Mouse (Mus musculus): ENCODE measurements around the gene Krt84. TPM values are rescaled to one million over a fixed set of nuclear protein-coding genes. Genes with fewer than 3 reads are reported as not detected.

Gene Krt84
- total RNA-seq, 2 experiments from 2014 or later, result not detected

DNA sequence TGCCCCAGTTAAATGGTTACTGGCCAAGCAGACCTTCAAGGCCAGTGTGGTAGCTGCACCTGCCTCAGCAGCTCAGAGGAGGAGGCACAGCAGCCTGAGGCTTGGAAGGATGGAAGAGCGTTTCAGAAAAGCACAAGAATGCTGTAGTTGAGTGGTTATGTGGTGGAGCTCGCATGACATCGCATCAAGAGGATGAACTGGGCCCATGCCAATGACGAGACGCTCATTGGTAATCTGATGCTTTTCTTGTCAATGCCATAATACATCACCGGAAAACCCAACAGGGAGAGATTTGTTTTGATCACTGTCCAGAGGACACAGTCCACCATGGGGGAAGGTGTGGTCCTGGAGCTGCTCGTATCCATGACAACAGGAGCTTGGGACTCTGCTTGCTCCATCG lies 37.4 kb downstream of the Krt84 start:
- no peak for DNase-seq

DNA sequence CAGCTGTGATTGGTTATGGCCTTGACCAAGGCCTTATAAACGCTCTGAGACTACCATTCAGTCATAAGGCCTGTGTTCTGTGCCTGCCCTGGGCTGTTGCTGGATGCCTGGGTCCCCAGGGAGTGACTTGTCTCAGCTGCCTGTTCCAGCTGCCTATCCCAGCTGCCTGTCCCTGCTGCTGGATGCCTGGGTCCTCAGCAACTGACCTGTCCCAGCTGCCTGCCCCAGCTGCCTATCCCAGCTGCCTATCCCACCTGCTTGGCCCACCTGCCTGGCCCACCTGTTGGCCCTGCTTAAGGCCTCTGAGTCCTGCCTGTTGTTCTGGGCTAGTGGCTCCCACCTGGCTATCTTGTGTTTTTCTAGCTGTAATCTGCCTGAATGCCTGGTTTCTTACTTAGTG lies 38.4 kb downstream of the Krt84 start:
- peak in 1 of 2 experiments; percentile 13 for DNase-seq

DNA sequence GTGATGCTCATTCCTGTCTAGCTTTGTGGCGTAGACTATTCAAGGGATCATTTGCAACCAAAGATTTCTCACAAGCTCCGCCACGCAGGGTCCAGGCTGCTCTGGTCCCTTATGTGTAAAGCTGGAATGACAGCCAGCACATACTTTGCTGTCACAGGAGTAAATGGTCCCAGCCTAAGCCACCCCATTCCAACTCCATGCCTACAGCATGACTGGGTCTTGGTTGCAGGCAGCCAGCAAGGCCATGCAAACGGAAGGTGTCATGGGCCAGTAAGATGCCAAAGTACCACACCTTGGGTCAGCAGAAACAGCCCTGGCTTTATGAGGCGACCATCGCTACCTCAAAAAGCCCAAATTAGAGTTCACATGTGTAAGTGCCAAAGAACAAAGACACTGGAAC lies 38.9 kb downstream of the Krt84 start:
- no peak for DNase-seq

DNA sequence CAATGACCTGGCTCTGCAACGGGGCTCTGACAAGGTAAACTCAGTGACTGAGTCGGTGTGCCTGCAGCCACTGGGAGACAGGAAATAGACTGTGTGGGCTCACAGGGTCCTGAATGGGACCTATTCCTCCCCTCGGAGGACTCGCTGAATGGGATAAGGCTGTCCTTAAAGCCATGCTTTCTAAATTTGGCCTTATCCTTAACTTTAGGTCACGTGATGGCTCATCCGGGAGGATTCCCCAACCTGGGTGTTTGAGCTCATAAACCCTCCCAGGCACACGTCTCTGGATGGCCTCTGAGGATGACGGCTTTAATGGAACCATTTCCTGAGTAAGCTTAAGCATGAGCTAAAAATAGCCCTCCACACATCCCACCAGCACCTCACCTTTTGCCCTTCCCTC lies 39.9 kb downstream of the Krt84 start:
- DNase-seq, result no peak

DNA sequence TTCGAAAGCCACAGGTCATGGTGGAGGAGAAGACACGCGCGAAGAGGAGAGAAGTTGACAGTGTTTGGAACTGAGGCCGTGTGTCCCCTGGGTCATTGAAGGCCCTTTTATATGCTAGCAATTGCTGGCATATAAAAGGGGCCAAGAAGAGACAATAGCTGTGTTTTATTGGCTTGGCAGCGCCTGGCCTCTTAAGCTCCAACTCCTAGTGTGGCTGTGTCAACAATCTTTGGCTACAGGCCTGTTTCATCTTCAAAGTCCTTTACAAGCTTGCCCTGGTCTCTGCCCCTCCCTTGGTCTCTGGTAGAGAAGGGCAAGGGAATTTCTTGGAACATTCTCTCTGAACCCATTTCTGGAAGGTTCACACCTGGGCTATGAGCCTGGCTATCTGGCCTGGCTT lies 41.2 kb downstream of the Krt84 start, which contains the start of gene Krt83:
Gene Krt83, minus strand, starts transcription at position 82 of the 400 bp plus-strand sequence.
- no peak for DNase-seq

DNA sequence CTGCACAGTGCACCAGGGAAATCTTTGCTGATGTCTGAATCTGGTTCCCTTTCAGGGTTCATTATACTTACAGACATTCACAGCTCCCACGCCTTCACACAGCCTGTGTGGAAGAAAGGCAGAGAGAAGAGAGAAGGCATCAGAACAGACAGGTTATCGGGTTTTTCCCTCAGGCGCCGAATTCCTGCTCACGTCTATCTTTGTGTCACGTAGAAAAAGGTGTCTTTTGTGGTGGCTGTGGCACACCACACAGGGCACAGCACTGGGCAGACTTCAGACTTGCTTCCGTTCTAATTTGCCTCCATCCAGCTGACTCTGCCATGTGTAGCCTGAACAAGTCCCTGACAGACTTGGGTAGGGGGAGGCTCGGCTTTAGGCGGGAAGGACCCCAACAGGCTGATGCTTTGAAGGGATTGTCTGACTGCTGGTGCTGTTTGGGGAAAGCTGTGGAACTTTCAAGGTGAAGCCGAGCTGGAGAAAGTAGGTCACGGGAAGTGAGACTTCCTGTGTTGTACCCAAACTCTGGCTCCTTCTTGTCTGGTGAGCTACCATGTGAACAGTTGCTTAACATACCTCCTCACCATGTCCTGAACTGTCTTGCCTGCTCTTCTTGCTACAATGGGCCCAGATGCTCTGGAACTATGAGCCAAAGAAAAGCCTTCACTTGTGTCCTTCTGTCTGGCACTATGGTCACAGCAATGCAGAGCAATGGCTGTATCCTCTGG lies 46.5 kb downstream of the Krt84 start:
- no peak for DNase-seq

DNA sequence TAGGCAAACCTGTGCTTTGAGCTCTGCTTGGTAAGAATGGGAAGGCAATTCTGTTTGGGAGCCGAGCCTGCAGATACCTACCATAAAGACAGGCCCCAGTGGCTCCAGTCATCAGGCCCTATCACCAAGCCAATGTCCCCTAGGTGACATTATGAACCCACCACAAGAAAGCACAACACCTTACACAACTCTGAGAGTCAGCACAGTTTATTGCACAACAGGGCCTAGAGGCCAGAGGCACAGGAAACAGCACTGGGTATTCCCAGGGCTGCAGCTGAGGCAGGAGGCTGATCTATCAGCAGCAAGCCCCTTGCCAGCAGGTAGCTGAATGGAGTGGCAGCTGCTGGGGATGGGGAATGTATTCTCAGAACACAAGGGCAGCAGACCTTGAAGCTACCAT lies 47.7 kb downstream of the Krt84 start:
- no peak for DNase-seq

DNA sequence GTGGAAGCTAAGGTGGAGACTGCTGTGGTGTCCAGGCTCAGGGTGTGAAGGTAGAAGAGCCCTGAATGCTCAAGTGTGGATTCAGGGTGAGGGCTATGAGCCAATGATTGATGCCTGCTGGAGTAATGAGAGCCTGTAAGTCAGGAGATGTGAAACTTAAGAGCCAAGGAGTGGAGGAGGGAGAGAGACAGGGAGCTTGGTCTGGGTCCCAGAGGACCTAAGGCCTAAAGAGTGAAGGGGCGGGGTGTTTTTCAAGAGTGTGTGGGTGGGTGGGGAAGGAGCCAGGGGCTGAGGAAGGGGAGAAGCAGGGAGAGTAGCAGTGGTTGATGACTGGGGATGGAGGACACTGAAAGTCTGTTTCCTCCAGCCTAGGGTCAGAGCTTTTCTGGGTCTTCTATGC lies 49.0 kb downstream of the Krt84 start:
- DNase-seq, result no peak

DNA sequence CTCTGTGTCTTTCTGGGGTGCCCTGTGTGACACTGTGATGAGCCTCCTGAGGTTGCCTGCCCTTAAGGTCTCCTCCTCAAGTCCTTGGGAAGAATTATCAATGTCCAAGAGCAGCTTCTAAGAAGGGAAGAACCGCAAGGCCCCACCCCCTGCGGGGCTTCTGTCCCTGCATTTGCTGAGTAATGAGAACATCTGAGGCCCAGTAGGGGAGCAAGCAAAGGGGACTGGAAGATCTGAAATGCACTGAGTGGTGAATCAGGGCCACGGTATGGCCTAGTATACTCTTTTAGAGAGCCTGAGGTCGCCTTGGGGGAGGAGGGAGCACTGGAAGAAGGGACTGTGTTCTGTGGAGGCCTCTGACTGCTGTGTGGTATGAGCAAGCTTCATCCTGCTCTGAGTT lies 50.6 kb downstream of the Krt84 start:
- no peak for DNase-seq

DNA sequence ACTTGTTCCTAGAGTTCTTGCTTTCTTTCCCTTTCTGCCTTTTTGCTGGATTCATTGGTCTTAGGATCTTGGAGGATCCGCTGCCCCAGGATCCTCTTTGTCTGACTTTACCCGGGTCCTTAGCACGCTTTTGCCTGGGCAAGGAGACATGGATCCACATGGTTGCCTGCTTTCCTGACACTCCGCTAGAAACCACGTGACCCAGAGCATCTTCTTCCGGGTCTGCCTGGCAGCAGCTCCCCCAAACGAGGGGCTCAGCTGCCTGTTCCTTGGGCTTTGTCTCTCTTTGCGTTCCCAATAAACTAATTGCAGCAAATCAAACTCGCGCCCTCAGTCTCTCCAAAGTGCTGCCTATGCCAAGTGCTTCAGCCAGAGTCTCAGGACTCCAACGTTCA lies 53.0 kb downstream of the Krt84 start:
- DNase-seq, result no peak

DNA sequence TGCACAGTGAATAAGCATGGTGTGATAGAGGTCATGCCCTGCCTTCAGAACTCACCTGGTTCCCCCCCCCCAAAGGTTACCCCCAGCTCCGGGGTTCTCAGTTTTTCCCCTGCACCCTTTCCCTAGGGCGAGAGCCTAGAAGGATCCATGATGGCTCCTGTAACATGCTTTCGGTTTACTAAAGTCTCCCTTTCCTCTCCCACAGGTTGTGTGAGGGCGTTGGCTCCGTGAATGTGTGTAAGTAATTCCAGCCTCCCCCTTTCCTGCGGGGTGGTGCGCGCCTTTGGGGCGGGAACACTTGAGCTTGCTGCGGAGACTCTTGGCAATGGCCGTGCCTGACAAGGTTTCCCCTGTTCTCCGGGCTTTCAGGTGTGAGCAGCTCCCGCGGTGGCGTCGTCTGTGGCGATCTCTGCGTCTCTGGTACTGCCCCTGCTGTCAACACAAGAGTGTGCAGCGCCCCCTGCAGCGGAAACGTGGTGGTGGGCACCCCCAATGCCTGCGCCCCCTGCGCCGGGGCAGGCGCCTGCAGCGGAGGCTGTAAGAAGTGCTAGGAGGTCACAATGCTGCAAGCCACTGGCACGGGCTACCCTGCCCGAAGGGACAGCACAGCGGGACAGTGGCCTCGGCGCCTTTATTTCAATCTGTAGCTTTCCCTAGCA lies 53.5 kb downstream of the Krt84 start:
- DNase-seq, result peak; percentile 5 to 46

Small RNA genes within 50 kb of the gene (microRNA-seq; reads per million reads assigned to microRNA genes)
- gene Gm44393, result 0 reads per million in 2 experiments
- 0 reads per million in 2 experiments for gene Gm44460

Other genes starting within 250 kb of the Krt84 start
- gene Atg101, start 248.5 kb downstream of the Krt84 start, total RNA-seq (2021), result 10 to 100 TPM; 20.0 to 21.3 TPM
- gene 6030408B16Rik, start 239.6 kb downstream of the Krt84 start, total RNA-seq (2021), result 1 to 10 TPM in 1 of 2 experiments, under 1 TPM in 1; 0.69 to 1.1 TPM
- gene Krt80, start 162.7 kb downstream of the Krt84 start, total RNA-seq (2021), result 1 to 10 TPM; 2.0 to 3.2 TPM
- 1 to 10 TPM; 1.9 to 4.1 TPM for gene Krt7, start 121.8 kb downstream of the Krt84 start, total RNA-seq (2021)
- gene Krt87, start 94.0 kb downstream of the Krt84 start, total RNA-seq (2021), result not detected
- gene Krt88, start 85.1 kb downstream of the Krt84 start, total RNA-seq (2021), result not detected
- gene Krt81, start 69.1 kb downstream of the Krt84 start, total RNA-seq (2021), result not detected
- not detected for gene Krt86, start 59.3 kb downstream of the Krt84 start, total RNA-seq (2021)
- gene Krt83, start 41.3 kb downstream of the Krt84 start, total RNA-seq (2021), result not detected
- gene Gm49425, start 15.6 kb downstream of the Krt84 start, total RNA-seq (2021), result not detected
- gene Krt82, start 17.8 kb upstream of the Krt84 start, total RNA-seq (2021), result not detected
- not detected for gene Krt90, start 30.1 kb upstream of the Krt84 start, total RNA-seq (2021)
- not detected for gene Krt75, start 41.1 kb upstream of the Krt84 start, total RNA-seq (2021)
- not detected for gene Gm5414, start 95.4 kb upstream of the Krt84 start, total RNA-seq (2021)
- not detected for gene Gm5478, start 114.6 kb upstream of the Krt84 start, total RNA-seq (2021)
- gene Krt6b, start 147.5 kb upstream of the Krt84 start, total RNA-seq (2021), result not detected
- not detected for gene Krt6a, start 161.5 kb upstream of the Krt84 start, total RNA-seq (2021)
- 1 to 10 TPM in 1 of 2 experiments, not detected in 1; 1.5 TPM for gene Krt5, start 180.1 kb upstream of the Krt84 start, total RNA-seq (2021)
- not detected for gene Krt71, start 210.3 kb upstream of the Krt84 start, total RNA-seq (2021)

Measured in heart, adult 18-20 months (tissue).